Mouse (Mus musculus): ENCODE measurements at regions not wholly inside any gene's neighbourhood (a gene's known extent, or its start where the extent isn't known, plus 50 kb on each side); places are given as distances from the start of the nearest gene placed in this dataset.

GRCm38 (mm10) chr14:74006911-74007310 lies 345.9 kb downstream of the Gm21750 start:
- TF ChIP-seq CTCF (IDR thresholded peaks at IDR 0.05; ENCODE audit: borderline replicate concordance, insufficient read depth, low read length), result no peak
- no peak for TF ChIP-seq POLR2A (IDR thresholded peaks at IDR 0.05; ENCODE audit: low read depth, low read length)

Data from embryonic fibroblast, embryonic 13.5 days (primary cell).